Mouse (Mus musculus): ENCODE results near the gene Rnase11. TPM values are rescaled to one million over a fixed set of nuclear protein-coding genes. Genes with fewer than 3 reads are reported as not detected.

Rnase11 gene
- not detected for total RNA-seq (2021)

DNA sequence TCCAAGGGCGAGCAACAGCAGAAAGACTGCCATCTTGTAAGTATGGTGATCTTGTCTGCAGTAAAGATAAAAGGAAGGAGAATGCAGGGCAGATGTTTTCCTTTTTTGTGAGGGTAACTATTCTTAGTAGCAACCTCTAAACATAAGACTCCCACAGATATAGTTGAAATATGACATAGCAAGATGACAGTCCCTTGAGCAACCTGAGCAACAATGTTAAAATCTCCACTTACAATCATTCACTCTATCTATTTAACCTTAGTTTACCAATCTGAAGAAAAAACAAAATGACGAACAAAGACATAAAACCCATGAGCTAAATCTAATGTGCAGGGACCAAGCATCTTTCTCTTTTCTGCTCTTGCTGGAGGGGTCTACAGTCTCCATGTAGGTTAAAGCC is at the start of gene Rnase11:
Gene Rnase11, minus strand, starts transcription at position 101 of the 400 bp plus-strand sequence.
- DNase-seq = no peak

GRCm38 (mm10) chr14:51098921-51099320 is 49.0 kb upstream of the Rnase11 start:
- DNase-seq = no peak

GRCm38 (mm10) chr14:51098300-51098699 is 48.3 kb upstream of the Rnase11 start:
- peak; percentile 84 for DNase-seq

- DNase-seq = no peak
Observed at GRCm38 (mm10) chr14:51095736-51096524, 46.0 kb upstream of the Rnase11 start.

DNA sequence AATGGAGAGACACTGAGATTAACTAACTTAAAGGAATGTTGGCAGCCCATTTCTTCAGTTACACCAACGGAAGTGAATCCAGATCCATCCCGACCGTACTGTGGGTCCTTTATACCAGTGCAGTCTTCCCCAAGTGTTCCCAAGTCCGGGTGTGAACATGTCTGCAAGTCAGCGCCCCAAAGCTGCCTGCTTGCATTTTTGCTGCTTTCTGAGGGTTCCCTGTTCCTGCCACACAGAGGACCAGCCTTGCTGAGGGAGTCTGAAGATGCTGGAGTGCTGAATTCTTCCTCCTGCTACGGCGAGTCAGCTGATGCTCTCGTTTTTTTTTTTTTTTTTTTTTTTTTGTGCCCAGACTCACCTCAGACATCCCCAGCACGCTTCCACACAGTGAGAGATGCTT is 45.0 kb upstream of the Rnase11 start:
- no peak for DNase-seq

DNA sequence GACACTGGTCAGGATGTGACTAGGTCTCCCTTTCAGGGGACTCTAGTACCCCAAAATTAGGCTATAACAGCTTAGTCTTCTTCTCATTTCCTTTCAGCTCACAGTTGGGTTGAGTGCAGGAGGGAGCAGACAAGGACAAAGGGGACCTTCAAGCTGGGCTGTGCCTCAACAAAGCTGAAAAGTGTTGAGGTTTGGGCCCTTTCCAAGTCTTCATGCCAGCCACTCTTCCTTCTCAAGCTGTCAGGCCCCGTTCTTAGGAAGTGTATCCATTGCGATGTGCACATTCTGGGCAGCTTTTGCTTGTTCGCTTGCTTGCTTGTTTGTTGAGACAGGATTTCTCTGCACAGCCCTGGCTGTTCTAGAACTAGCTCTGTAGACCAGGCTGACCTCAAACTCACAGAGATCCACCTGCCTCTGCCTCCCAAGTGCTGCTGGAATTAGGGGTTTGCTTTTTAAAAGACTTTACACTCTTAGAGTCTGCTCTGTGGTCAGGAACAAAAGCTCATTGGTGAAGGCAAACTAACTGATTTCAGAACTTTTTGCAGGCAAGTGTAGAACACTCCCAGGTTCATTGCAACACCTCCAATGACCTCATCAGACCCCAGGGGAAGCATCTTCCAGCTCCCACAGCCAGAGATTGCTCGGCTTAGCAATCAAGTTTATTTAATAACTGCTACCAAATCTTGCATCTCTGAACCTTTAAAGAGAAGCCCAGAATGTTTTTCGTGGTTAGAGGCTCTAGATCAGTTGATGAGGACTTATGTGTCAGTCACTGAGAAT is 44.3 kb upstream of the Rnase11 start:
- DNase-seq = no peak

DNA sequence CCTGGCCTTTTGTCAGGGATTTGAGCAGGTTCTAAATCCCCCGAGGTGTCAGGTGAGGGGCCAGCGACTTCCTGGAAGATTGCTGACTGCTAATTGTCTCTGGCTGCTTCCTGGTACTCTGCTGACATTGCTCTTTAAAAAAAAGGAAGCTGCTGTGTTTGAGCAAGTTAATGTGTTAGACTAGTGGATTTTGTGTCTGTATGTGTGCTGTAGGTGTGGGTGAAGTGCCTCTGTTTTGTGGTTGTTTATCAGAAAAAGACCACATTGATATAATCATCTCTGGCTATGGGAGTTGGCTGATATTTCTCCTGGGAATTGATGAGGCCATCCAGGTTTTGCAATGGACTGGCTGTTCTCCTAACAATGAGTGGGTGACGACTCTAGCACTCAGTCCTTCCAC is 43.5 kb upstream of the Rnase11 start:
- no peak for DNase-seq

DNA sequence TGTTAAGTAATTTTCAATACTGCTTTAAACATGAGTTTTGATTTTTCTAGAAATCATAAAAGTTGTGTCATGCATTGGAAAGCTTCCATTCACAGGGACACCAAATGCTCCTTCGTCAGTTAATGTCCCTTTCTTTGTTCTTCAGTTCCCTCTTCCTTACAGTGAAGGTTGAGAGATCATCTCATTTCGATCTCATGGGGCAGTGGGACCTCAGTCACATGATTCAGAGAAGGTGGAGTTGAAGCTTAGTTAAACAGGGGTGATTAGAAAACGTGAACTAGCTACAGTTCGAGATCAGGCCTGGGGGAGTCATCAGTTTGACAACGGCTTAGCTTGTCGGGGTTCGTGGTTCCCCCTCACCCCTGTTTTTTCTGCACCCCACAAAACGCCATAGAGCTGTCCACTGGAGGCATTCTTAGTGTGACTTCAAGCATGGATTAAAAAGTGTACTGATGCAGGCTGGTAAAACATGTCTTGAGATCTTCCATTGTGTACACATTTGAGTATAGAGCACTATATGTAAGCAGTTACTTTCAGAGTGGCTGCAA is 42.2 kb upstream of the Rnase11 start:
- DNase-seq = no peak

DNA sequence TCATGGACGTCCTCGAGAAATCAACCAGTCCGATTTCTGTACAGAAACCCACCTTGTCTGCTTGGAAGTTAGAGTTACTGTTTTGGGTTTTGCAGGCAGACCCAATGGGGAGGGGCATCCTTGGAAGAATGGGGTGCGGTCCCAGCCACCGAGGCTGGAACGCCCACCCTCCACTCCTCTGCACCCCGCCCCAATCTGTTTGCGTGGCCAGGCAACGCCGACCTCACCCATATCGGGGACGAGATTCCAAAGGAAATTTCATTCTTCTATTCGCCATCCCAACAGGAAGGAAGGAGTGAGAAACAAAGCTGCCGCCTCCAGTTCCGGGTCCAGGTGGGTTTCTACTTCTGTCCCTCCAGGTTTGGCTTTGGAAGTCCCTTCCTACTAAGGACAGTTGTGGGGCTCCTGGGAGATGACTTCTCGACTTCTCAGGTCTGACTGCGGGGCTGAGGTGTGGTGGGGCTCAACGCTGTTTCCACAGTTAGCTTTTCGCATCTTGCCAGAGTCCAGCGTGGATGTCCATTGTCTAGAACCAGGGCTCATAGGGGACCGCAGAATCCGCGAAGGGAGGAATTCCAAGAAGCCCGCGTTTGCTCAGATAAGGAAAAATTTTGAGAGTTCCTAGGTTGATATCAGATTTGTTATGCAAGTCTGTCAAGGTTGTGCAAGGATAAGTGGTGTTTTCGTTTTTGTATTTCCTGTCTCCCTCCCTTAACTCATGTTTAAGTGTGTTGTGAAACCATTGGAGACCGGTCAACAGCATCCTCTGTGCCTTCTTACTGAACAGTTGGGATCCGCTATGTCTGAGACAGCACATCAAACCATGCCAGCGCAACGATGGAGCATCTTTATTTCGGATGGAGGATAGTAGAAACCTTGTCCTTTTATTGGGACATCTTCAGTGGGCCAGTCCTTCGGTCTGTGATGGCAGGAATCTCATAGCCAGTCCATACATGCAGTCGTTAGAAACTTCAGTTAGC is 41.2 kb upstream of the Rnase11 start, which contains the start of the genes Rnase4 and Ang:
Gene Rnase4, plus strand, starts transcription at position 157 of the 980 bp plus-strand sequence.
Gene Ang, plus strand, starts transcription at position 230 of the 980 bp plus-strand sequence.
- DNase-seq = peak; percentile 68

GRCm38 (mm10) chr14:51090077-51090781 is 40.3 kb upstream of the Rnase11 start:
- peak; percentile 89 for DNase-seq

DNA sequence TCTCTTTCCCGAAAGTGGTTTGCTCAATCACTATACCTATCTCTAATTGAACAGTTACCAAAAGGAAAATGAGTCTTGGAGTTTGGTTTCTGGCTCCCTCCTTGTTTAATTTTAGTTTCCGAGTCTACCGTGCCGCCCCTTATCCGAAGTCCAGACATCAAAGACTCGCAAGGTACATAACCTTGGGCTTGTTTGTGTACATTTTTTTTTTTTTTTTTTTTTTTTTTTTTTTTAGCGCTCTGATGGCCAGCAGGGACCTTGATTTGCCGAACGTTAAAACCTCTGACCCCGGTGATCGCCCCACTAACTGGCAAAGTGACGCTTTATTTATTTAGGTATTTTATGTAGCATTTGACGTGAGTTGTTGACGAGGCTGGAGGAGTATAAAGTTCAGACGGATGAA is 39.7 kb upstream of the Rnase11 start:
- DNase-seq = peak; percentile 24

GRCm38 (mm10) chr14:51088970-51089673 is 39.2 kb upstream of the Rnase11 start:
- DNase-seq = peak; percentile 97

DNA sequence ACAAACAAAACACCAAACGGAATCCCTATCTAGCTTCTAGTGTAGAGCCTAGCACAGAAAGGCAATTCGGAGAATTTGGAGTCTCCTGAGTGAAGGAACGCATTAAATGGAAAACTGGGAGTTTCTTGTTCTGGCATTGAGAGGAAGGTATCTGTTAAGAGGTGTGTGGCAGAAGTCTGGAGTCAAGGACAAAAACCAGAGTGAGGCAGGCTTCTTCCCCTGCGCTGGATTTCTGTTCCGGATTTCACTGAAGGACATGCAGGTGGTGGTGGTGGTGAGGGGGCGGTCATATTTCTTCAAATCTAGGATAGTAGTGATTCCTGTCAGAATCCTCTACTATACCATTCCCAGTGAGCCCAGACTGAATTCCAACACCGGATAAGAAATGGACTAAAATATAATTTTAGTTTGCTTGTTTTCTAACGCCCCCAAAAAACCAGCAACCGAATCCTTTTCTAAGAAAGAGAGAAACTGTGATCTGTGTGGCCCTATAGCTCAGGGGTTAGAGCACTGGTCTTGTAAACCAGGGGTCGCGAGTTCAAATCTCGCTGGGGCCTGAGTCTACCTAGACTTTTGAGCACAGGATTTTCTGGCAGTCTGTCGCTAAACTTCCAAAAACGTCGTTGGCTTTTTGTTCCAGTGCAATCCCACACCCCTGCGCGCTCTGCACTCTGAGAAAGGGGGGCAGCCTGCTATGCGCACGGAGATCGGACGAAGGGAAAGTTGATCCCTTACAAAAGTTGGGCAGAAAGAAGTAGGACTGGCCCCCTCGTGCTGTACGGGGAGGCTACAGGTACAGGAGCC is 38.4 kb upstream of the Rnase11 start:
- DNase-seq = peak; percentile 90

GRCm38 (mm10) chr14:51087762-51088161 is 37.8 kb upstream of the Rnase11 start:
- no peak for DNase-seq

DNA sequence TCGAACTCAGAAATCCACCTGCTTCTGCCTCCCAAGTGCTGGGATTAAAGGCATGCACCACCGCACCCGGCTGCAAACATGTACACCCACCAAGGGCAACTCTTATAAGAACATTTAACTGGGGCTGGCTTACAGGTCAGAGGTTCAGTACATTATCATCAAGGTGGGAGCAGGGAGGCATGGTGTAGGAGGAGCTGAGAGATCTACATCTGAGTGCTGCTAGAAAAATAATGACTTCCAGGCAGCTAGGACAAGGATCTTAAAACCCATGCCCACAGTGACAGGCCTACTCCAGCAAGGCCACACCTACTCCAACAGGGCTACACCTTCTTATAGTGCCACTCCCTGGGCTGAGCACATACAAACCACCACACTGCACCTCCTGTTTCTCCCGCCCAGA is 35.9 kb upstream of the Rnase11 start:
- no peak for DNase-seq

DNA sequence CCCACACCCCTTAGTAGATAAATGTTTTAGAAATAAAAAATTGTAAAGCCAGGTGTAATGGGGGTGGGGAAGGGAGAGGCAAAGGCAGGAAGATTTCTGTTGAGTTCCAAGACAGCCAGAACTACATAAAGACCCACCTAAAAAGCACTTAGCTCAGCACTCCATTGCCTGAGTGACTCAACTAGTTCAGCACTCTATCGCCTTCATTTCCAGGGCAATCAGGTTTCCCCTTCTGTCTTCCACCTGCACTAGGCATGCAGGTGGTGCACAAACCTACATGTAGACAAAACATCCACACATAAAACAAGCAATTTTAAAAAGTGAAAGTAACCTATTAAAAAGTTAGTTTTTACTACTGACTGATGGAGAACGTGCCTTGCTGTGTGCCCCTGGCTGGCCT is 35.1 kb upstream of the Rnase11 start:
- no peak for DNase-seq

DNA sequence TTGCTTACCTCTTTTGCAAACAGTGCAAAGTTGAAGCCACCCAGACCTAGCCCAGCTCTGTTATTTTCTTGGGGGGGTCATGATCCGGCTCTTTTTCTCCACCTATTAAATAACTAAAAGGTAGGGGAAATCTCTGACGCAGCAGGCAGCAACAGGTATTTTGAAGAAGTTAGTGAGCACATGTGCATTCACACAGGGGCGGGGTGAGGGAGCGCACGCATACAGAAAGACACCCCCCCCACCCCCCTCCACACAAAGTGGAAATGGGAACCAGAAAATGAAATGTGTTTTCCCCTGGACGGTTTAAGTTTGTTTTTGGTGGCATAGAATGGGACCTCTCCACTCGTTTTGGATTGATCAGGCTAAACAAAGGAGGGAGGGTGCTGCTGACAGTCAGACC is 33.8 kb upstream of the Rnase11 start:
- no peak for DNase-seq

DNA sequence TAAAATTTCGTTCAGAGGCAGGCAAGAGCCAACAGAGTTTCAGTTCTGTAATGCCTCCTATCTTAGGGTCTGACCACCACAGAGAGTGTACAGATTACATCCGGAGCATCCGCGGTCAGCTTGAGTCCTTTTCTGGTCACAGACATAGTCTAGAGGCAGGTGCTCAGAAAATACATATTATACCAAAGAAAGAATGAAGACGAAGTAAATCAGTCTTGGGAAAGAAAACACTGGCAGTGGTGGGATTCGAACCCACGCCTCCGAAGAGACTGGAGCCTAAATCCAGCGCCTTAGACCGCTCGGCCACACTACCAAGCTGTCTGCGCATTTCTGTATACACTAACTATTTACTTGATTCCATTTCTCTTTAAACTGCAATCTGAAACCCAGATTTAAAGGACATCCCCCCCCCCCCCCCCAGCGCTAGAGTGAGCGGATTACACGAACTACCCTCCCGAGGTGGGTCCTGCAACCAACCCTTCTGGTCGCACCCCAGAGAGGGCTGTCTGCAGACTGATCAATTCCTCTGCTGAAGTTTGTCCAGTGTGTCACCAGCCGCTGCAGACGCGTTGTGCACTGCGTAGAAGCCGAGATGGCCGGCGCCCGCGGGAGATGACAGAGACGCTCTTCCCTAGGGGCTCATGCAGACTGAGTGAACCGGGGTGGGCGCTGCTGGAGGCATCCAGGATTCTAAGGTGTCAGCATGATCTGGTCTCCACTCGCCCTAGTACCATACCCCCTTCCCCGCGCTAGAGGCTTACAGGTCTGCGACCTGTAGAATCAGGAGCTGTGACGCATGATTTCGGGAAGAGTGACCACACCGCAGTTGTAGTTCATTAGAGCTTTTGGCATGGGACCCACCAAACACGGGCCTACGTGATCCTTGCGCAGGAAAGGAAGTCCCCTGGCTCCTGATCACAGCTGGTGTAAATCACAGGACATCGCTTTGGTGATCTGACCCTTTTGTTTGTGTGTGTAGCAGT is 32.9 kb upstream of the Rnase11 start:
- peak; percentile 62 for DNase-seq

- no peak for DNase-seq
Observed at GRCm38 (mm10) chr14:51081035-51081434, 31.1 kb upstream of the Rnase11 start.

Measured in heart, postnatal 4 days (tissue).